Mouse (Mus musculus): Measurements from ENCODE around the gene Nfia. TPM values are rescaled to one million over a fixed set of nuclear protein-coding genes. Genes with fewer than 3 reads are reported as not detected.
A peak's percentile ranks its signal among the peaks of the same experiment; 100 is the strongest.

Nfia gene
- polyA plus RNA-seq, 1 experiment, result 41.2 TPM

DNA sequence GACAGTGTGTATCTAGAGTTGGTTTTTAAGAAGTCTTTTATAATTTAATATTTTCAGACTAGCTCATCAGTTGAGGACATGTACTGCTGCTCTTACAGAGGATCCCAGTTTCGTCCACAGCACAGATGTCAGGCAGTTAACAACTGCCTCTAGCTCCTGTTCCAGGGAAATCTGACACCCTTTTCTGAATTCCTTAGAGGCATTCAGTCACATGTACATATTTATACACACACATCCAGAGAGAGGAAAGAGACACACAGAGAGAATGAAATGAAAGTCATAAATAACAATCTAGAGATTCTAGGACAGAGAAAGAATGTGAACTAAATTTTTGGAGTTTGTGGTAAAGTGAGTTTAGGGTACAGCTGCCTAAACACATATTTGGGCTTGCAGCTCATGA lies 308.1 kb downstream of the Nfia start:
- H3K4me3 ChIP-seq (replicated peaks; ENCODE audit: insufficient read depth, low read depth, low read length), result no peak overlapping the region
- no peak for DNase-seq
- H3K27ac ChIP-seq (ENCODE audit: insufficient read depth, low read length), result no peak overlapping the region
- H3K4me1 ChIP-seq (ENCODE audit: control insufficient read depth, insufficient read depth, low read length), result no peaks in the 10 kb centered on the region
- H3K27me3 ChIP-seq (ENCODE audit: control insufficient read depth, insufficient read depth, low read length), result no peaks in the 10 kb centered on the region
- 73% methylated on average over 1 of the region's 1 CpGs for WGBS
- TF ChIP-seq POLR2A (IDR thresholded peaks at IDR 0.05; ENCODE audit: borderline replicate concordance, insufficient read depth, low read length) (no peak), CTCF (IDR thresholded peaks at IDR 0.05; ENCODE audit: borderline replicate concordance, insufficient read depth, low read depth, low read length) (no peak)

DNA sequence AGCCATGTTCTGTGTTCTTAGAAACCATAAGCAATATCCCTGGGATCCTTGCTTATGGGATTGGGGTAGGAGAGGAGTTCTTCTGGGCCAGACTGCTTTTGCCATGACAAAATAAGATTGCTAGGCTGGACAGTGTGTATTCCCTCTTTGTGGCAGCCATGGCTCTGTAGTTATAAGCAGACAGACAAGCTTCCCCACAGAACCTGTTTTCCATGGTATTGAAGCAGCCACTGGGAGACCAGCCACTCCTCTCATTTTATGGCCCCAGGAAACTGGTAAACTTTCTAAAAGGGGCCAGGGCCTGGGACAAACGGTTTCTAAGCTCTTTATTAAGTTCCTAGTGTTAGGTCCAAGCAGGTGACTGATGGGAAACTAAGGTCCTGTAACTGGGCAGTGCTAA lies 309.4 kb downstream of the Nfia start:
- H3K27ac ChIP-seq (ENCODE audit: insufficient read depth, low read length), result no peak overlapping the region
- TF ChIP-seq CTCF (IDR thresholded peaks at IDR 0.05; ENCODE audit: borderline replicate concordance, insufficient read depth, low read depth, low read length) (no peak), POLR2A (IDR thresholded peaks at IDR 0.05; ENCODE audit: borderline replicate concordance, insufficient read depth, low read length) (no peak)
- no peak for DNase-seq
- no peaks in the 10 kb centered on the region for H3K27me3 ChIP-seq (ENCODE audit: control insufficient read depth, insufficient read depth, low read length)
- H3K4me1 ChIP-seq (ENCODE audit: control insufficient read depth, insufficient read depth, low read length), result no peaks in the 10 kb centered on the region
- no peak overlapping the region for H3K4me3 ChIP-seq (replicated peaks; ENCODE audit: insufficient read depth, low read depth, low read length)
- WGBS, result 47% methylated on average over 1 of the region's 1 CpGs

DNA sequence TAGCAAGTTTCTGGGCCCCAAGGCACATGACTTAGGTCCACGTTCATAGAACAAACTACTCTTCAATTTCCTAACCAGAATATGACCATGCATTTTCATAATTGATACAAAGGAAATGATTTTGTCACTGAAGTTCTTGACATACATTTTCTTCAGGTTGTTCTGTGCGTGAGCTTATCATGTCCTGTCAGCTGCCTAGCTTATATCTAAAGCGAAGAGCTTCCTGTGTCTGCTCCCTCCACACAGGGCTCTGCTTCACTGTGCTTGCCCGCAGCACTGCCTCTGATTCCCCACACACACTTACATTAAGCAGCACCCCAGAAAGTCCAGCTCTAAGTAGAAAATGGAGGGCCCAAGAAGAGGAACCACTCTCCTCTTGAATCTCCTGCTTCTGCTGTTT lies 310.0 kb downstream of the Nfia start:
- H3K27ac ChIP-seq (ENCODE audit: insufficient read depth, low read length), result no peak overlapping the region
- DNase-seq, result no peak
- H3K4me3 ChIP-seq (replicated peaks; ENCODE audit: insufficient read depth, low read depth, low read length), result no peak overlapping the region
- TF ChIP-seq POLR2A (IDR thresholded peaks at IDR 0.05; ENCODE audit: borderline replicate concordance, insufficient read depth, low read length) (no peak), CTCF (IDR thresholded peaks at IDR 0.05; ENCODE audit: borderline replicate concordance, insufficient read depth, low read depth, low read length) (no peak)
- WGBS, result 98% methylated on average over 4 of the region's 4 CpGs
- no peaks in the 10 kb centered on the region for H3K4me1 ChIP-seq (ENCODE audit: control insufficient read depth, insufficient read depth, low read length)
- H3K27me3 ChIP-seq (ENCODE audit: control insufficient read depth, insufficient read depth, low read length), result no peaks in the 10 kb centered on the region

DNA sequence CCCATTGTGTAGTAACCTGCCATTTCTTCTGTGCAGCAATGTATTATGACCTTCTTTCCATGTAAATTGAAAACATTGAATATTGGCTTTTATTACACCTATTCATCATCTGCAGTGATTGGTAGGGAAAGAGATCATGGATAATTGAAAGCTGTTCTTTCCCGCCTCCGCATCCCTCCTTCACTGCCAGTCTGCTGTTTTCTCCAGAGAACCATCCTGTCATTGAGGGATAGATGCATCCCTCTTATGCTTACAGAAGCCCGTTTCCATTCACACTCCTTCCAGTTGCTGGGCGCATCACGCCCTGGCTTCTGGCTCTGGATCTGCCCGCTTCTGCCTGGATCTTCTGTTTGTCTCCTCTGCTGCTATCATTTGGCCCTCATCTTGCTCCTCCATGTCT lies 312.5 kb downstream of the Nfia start:
- WGBS, result 84% methylated on average over 6 of the region's 6 CpGs
- Histone ChIP-seq H3K27me3 (ENCODE audit: control insufficient read depth, insufficient read depth, low read length) (no peaks in the 10 kb centered on the region), H3K27ac (ENCODE audit: insufficient read depth, low read length) (no peak overlapping the region), H3K4me3 (replicated peaks; ENCODE audit: insufficient read depth, low read depth, low read length) (no peak overlapping the region), H3K4me1 (ENCODE audit: control insufficient read depth, insufficient read depth, low read length) (no peaks in the 10 kb centered on the region)
- DNase-seq, result no peak
- TF ChIP-seq CTCF (IDR thresholded peaks at IDR 0.05; ENCODE audit: borderline replicate concordance, insufficient read depth, low read depth, low read length) (no peak), POLR2A (IDR thresholded peaks at IDR 0.05; ENCODE audit: borderline replicate concordance, insufficient read depth, low read length) (no peak)

DNA sequence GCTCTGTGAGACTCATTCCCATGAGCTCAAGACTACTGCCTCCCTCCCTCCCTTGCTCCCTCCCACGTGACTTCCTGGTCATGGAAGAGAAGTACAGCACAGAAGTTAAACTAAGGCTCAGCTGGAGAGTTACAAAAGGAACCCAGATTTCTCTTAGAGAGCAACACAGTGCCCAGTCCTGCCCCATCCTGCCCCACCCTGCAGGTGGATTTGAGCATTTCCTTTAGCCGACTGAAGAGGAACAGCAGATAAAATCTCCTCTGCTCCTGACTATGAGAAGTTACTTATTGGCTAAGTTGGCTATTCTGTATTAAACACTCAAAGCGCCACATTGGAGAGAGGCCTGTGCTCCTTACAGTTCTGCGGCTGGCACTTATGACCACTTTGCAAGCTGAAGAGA lies 314.4 kb downstream of the Nfia start:
- WGBS, result 72% methylated on average over 4 of the region's 4 CpGs

DNA sequence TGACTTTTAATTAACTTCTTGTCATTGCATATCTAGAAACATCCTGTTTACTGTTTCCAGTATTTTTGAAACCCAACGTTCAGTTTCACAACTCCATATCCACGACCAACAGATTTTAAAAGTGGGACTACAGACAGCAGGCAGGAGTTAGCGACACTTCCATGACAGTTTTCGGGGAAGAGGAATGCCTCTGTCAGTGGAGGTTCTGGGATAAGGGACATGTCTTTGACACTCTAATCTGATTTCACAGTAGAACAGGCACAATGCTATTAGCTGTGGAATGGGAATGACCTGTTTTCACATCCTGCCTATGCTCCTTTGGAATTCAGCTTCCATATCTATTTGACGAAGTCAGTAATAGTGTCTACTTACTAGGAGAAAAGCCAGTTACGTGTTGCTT lies 317.5 kb downstream of the Nfia start:
- Histone ChIP-seq H3K27me3 (ENCODE audit: control insufficient read depth, insufficient read depth, low read length) (no peaks in the 10 kb centered on the region), H3K4me3 (replicated peaks; ENCODE audit: insufficient read depth, low read depth, low read length) (no peak overlapping the region), H3K4me1 (ENCODE audit: control insufficient read depth, insufficient read depth, low read length) (peaks cover 9% of the 10 kb centered on the region; the same call in 1 of the 2 replicates), H3K27ac (ENCODE audit: insufficient read depth, low read length) (no peak overlapping the region)
- WGBS, result 83% methylated on average over 6 of the region's 6 CpGs
- TF ChIP-seq POLR2A (IDR thresholded peaks at IDR 0.05; ENCODE audit: borderline replicate concordance, insufficient read depth, low read length) (no peak), CTCF (IDR thresholded peaks at IDR 0.05; ENCODE audit: borderline replicate concordance, insufficient read depth, low read depth, low read length) (no peak)
- DNase-seq, result no peak

More for the DNA sequence above, 314.4 kb downstream of the Nfia start:
- no peaks in the 10 kb centered on the region for H3K27me3 ChIP-seq (ENCODE audit: control insufficient read depth, insufficient read depth, low read length)
- DNase-seq, result no peak
- peaks cover 5% of the 10 kb centered on the region; the same call in 1 of the 2 replicates for H3K4me1 ChIP-seq (ENCODE audit: control insufficient read depth, insufficient read depth, low read length)
- no peak overlapping the region for H3K27ac ChIP-seq (ENCODE audit: insufficient read depth, low read length)
- no peak overlapping the region for H3K4me3 ChIP-seq (replicated peaks; ENCODE audit: insufficient read depth, low read depth, low read length)
- TF ChIP-seq POLR2A (IDR thresholded peaks at IDR 0.05; ENCODE audit: borderline replicate concordance, insufficient read depth, low read length), result no peak
- no peak for TF ChIP-seq CTCF (IDR thresholded peaks at IDR 0.05; ENCODE audit: borderline replicate concordance, insufficient read depth, low read depth, low read length)

DNA sequence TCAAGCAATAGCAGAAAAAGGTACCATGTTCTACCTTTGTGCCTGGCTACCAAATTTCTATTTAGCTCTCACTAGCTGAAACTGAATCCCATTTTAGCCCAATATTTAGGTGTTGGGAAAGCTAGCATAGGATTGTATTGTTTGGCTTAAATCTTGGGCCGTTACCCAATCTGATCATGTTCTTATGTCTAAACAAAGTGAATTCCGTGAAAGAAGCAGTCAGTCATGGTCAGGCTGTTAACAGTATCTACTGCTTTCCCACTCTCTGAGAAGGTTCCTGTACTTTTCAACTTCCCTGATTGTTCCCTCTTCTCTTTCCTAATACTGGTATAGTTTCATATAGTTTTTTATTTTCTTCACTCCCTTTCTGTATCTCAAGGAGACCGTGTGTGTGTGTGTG lies 318.1 kb downstream of the Nfia start:
- WGBS, result 81% methylated on average over 3 of the region's 3 CpGs
- Histone ChIP-seq H3K4me3 (replicated peaks; ENCODE audit: insufficient read depth, low read depth, low read length) (no peak overlapping the region), H3K27me3 (ENCODE audit: control insufficient read depth, insufficient read depth, low read length) (no peaks in the 10 kb centered on the region), H3K4me1 (ENCODE audit: control insufficient read depth, insufficient read depth, low read length) (peaks cover 9% of the 10 kb centered on the region; the same call in 1 of the 2 replicates), H3K27ac (ENCODE audit: insufficient read depth, low read length) (no peak overlapping the region)
- no peak for TF ChIP-seq POLR2A (IDR thresholded peaks at IDR 0.05; ENCODE audit: borderline replicate concordance, insufficient read depth, low read length)
- TF ChIP-seq CTCF (IDR thresholded peaks at IDR 0.05; ENCODE audit: borderline replicate concordance, insufficient read depth, low read depth, low read length), result no peak
- no peak for DNase-seq

DNA sequence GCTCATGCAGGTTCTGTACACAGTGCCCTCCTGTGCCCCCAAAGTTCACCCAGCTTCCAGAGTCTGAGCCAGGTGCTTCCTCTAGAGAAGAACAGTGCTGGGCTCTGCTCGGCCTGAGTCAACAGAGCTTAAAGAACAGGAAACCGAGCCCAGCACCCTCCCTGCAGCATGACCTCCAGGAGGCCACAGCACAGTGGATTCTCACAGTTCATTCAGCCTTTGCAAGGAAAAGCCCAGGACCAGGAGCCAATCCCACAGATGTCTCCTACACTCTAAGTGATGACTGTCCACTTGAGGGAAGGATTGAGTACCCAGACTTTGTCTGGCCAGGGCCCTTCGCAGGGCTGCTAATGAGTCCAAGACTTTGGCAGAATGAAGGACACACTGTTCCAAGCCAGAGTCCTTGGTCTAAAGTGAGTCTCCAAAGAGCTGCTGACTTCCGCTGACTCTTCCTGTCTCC lies 318.9 kb downstream of the Nfia start:
- no peak for TF ChIP-seq CTCF (IDR thresholded peaks at IDR 0.05; ENCODE audit: borderline replicate concordance, insufficient read depth, low read depth, low read length)
- no peak for TF ChIP-seq POLR2A (IDR thresholded peaks at IDR 0.05; ENCODE audit: borderline replicate concordance, insufficient read depth, low read length)
- Histone ChIP-seq H3K27me3 (ENCODE audit: control insufficient read depth, insufficient read depth, low read length) (no peaks in the 10 kb centered on the region), H3K27ac (ENCODE audit: insufficient read depth, low read length) (peak overlapping the region; percentile 28), H3K4me3 (replicated peaks; ENCODE audit: insufficient read depth, low read depth, low read length) (no peak overlapping the region), H3K4me1 (ENCODE audit: control insufficient read depth, insufficient read depth, low read length) (peaks cover 9% of the 10 kb centered on the region; the same call in 1 of the 2 replicates)
- DNase-seq, result peak in 1 of 2 experiments; percentile 24
- 28% methylated on average over 4 of the region's 4 CpGs for WGBS
